Mouse (Mus musculus) heart, embryonic 13.5 days (tissue): ENCODE measurements at regions not wholly inside any gene's neighbourhood (a gene's known extent, or its start where the extent isn't known, plus 50 kb on each side); places are given as distances from the start of the nearest gene placed in this dataset.

Experiments
- ATAC-seq: fragments of 200-750 bp; cut with Nextera tagmentation; 2 replicates; pipeline ENCODE4 v1.8.0; 2017; ENCODE audit warnings: moderate TSS enrichment; ENCODE audit not compliant: insufficient number of reproducible peaks, low FRiP score, low TSS enrichment; ENCODE audit errors: extremely low read depth
- H3K27ac ChIP-seq: fragments of 300-500 bp; sonication (generic); replicated peaks from 2 replicates; pipeline ENCODE4 v1.5.1; 2015; ENCODE audit warnings: moderate library complexity, mild to moderate bottlenecking, inconsistent platforms
- H3K27me3 ChIP-seq: fragments of 300-500 bp; sonication (generic); replicated peaks from 2 replicates; pipeline ENCODE4 v1.6.1; 2015; ENCODE audit warnings: mild to moderate bottlenecking, inconsistent platforms
- H3K36me3 ChIP-seq: fragments of 300-500 bp; sonication (generic); 2 replicates; pipeline ENCODE4 v1.6.1; 2015; ENCODE audit warnings: mild to moderate bottlenecking, inconsistent platforms
- H3K4me1 ChIP-seq: fragments of 300-500 bp; sonication (generic); 2 replicates; pipeline ENCODE4 v1.6.1; 2015; ENCODE audit warnings: inconsistent platforms
- H3K4me2 ChIP-seq: fragments of 300-500 bp; sonication (generic); 2 replicates; pipeline ENCODE4 v1.6.1; 2015; ENCODE audit warnings: inconsistent platforms, mild to moderate bottlenecking, moderate library complexity
- H3K4me3 ChIP-seq: fragments of 300-500 bp; sonication (generic); 2 replicates; pipeline ENCODE4 v1.5.1; 2015; ENCODE audit warnings: moderate library complexity, mild to moderate bottlenecking, inconsistent platforms
- H3K9ac ChIP-seq: fragments of 300-500 bp; sonication (generic); 2 replicates; pipeline ENCODE4 v1.6.1; 2015; ENCODE audit warnings: inconsistent platforms, mild to moderate bottlenecking, moderate library complexity
- H3K9me3 ChIP-seq: fragments of 300-500 bp; sonication (generic); 2 replicates; pipeline ENCODE4 v1.6.1; 2016; ENCODE audit warnings: inconsistent platforms
- WGBS: fragments of 180-500 bp; shearing (Covaris S2); methylation state at CpG from one replicate; pipeline ENCODE4 v1.1.7; 2015; ENCODE audit warnings: mixed read lengths; 5-methylcytosine and 5-hydroxymethylcytosine counted together

DNA sequence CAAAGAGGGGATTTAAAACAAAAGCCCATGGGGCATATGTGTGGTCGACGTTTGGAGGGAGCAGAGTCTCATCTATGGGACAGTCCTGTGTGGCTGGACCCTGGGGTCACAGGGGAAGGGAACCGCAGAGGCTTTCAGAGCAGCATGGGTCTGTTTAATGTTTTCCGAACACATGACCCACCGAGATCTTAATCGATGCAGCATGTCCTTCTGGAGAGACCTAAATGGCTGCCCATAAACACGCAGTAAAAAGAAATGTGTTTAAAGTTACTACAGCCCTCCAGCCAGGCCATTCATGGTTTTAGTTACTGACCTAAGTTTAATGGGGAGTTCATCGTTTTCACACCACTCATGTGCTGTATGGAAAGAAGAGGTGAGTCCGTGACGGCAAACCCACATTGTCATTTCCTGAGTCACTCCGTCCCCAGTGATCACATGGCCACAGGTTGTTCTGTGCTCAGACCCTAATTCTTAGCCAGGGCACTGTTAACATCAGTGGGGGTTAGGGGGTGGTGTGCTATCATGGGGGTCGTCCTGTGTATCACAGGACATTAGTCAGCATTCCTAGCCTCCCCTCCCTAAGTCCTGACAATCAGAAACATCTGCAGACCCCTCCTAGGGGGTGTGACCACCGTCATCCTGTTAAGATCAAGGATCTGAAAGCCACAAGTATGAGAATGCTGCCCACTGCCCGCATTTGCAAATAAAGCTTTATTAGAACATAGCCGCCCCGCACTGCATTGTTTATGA, 120.7 kb upstream of the Dio3 start:
- H3K27ac ChIP-seq, result no peak overlapping the region
- H3K4me2 ChIP-seq, result no peak overlapping the region
- H3K36me3 ChIP-seq, result no peaks in the 10 kb centered on the region
- H3K4me3 ChIP-seq, result no peak overlapping the region
- H3K27me3 ChIP-seq, result no peaks in the 10 kb centered on the region
- no peak overlapping the region for H3K9ac ChIP-seq
- ATAC-seq, result no peak
- 70% methylated on average over 16 of the region's 16 CpGs for WGBS
- no peaks in the 10 kb centered on the region for H3K9me3 ChIP-seq
- no peaks in the 10 kb centered on the region for H3K4me1 ChIP-seq

DNA sequence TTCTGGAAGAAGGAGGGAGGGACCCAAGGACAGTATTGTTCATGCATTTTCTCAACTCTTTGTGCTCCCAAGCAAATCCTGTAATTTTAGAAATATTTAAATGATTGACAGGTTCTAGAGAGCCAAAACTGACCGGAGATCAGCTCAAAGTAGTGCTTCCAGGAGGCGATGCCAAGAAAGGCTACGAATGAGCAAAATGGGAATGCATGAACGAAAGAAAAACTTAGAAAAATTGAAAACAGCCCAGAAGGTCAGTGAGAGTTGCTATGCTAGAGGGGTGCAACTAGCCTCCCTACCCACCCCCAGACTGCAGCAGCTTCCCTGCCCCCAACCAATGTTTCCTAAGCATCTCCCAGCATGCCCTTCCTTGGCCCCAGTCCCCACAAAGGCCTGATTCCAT, 117.6 kb upstream of the Dio3 start:
- Histone ChIP-seq H3K4me2 (no peak overlapping the region), H3K36me3 (no peaks in the 10 kb centered on the region), H3K9me3 (no peaks in the 10 kb centered on the region), H3K4me1 (no peaks in the 10 kb centered on the region), H3K4me3 (no peak overlapping the region), H3K27me3 (peaks cover 7% of the 10 kb centered on the region; the same call in 1 of the 2 replicates), H3K9ac (no peak overlapping the region), H3K27ac (no peak overlapping the region)
- WGBS, result 83% methylated on average over 4 of the region's 4 CpGs
- no peak for ATAC-seq

DNA sequence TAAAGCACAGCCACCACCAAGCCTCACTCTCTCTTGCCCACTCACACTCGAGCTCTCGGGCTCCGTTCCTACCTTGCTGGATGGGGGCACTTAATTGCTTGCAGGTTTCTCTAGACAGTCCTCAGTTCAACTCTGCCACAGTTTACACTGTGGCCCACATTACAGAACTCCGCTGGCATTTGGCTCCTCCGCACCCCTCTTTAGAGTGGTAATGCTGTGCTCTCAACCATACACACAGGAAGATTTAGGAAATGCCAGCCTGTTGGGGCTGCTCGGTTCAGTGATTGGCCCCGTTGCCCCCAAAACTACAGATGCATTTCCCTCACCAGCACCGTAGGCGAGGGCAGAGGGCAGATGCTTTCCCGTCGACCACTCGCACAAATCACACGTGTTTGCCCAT, 113.4 kb upstream of the Dio3 start:
- H3K9ac ChIP-seq, result no peak overlapping the region
- no peaks in the 10 kb centered on the region for H3K36me3 ChIP-seq
- no peak overlapping the region for H3K27ac ChIP-seq
- ATAC-seq, result no peak
- H3K27me3 ChIP-seq, result peaks cover 14% of the 10 kb centered on the region; the same call in 1 of the 2 replicates
- H3K4me3 ChIP-seq, result no peak overlapping the region
- H3K4me2 ChIP-seq, result no peak overlapping the region
- no peaks in the 10 kb centered on the region for H3K9me3 ChIP-seq
- H3K4me1 ChIP-seq, result no peaks in the 10 kb centered on the region
- 81% methylated on average over 13 of the region's 13 CpGs for WGBS

DNA sequence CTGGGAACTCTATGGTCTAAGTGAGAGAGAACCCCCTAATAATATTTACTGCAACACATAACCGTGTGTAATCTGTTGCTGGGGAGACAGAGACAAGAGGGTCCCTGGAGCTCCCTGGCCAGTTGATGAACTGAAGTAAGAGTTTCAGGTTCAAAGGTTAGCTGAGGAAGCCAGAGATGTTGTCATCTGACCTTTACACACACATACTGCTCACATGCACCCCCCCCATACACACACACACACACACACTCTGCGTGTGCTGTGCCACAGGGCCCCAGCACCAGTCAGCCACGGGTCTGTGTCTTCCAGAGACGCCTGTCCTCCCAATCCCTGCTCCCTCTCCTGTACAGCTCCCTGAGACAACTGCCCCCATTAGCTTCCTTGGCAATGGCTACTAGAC, 110.5 kb upstream of the Dio3 start:
- H3K36me3 ChIP-seq, result no peaks in the 10 kb centered on the region
- H3K4me1 ChIP-seq, result no peaks in the 10 kb centered on the region
- WGBS, result 76% methylated on average over 4 of the region's 4 CpGs
- H3K9me3 ChIP-seq, result no peaks in the 10 kb centered on the region
- H3K9ac ChIP-seq, result no peak overlapping the region
- no peak overlapping the region for H3K4me3 ChIP-seq
- peaks cover 18% of the 10 kb centered on the region; the same call in 1 of the 2 replicates for H3K27me3 ChIP-seq
- H3K27ac ChIP-seq, result no peak overlapping the region
- no peak overlapping the region for H3K4me2 ChIP-seq
- ATAC-seq, result no peak

DNA sequence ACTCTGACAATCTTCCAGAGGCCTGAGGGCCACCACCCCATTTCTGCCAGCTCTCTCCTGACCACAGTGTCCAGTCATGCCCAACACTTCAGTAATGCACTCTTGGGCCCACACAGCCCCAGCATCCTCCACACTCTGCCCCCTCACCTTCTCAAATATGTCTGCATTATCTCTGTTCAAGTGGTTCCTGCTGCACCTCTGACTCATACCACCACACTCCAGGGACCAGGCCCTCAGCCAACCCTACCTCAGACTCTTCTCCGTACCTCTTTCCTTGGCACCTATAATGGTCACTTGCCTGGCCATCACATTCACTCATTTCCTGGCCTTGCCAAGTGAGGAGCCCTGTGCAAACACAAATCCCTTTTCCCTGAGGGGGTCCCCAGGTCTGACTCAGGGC, 109.6 kb upstream of the Dio3 start:
- no peaks in the 10 kb centered on the region for H3K4me1 ChIP-seq
- no peak for ATAC-seq
- WGBS, result 70% methylated on average over 1 of the region's 1 CpGs

DNA sequence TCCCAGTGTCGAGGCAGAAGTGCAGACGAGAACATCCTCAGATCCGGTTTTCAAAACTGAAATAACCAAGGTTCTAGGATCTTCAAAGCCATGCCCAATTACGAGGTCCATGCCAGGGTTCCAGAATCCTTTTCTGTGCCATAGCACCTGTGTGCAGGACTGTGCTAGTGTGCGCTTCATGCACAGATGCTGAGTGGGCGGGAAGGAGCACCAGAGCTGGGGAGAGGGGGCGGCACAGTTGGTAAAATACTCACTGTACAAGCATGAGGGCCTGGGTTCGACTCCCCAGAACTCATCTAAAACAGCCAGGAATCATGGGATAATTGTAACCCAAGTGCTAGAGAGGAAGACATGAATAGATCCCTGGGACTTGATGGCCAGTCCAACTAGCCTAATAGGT, 108.4 kb upstream of the Dio3 start:
- no peaks in the 10 kb centered on the region for H3K4me1 ChIP-seq
- no peaks in the 10 kb centered on the region for H3K36me3 ChIP-seq
- H3K4me2 ChIP-seq, result no peak overlapping the region
- H3K27ac ChIP-seq, result no peak overlapping the region
- WGBS, result 80% methylated on average over 8 of the region's 8 CpGs
- no peak for ATAC-seq
- peaks cover 16% of the 10 kb centered on the region; the same call in 1 of the 2 replicates for H3K27me3 ChIP-seq
- no peak overlapping the region for H3K4me3 ChIP-seq
- no peaks in the 10 kb centered on the region for H3K9me3 ChIP-seq
- no peak overlapping the region for H3K9ac ChIP-seq

More for the DNA sequence above, 109.6 kb upstream of the Dio3 start:
- no peak overlapping the region for H3K4me3 ChIP-seq
- peaks cover 18% of the 10 kb centered on the region; the same call in 1 of the 2 replicates for H3K27me3 ChIP-seq
- H3K36me3 ChIP-seq, result no peaks in the 10 kb centered on the region
- H3K9ac ChIP-seq, result no peak overlapping the region
- no peak overlapping the region for H3K4me2 ChIP-seq
- H3K27ac ChIP-seq, result no peak overlapping the region
- H3K9me3 ChIP-seq, result no peaks in the 10 kb centered on the region

DNA sequence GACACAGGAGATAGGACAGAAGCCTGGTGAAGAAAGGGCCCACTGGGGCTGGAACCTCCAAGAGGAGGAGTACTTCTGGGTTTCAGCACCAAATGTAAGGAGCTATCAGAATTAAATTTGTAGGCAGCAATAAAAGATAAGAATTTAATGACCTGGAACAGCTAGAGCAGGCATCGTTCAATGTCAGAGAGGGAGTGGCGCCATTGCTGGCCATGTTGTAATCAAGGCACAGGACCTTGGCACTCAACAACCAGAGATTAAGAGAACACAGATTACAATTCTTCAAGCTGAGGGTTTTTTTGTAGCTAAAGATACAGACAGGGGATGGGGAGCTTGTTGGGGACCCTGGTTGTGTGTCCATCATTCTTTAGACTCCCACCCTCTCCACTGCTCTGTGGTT, 101.0 kb upstream of the Dio3 start:
- no peak overlapping the region for H3K27ac ChIP-seq
- no peak overlapping the region for H3K4me2 ChIP-seq
- no peak for ATAC-seq
- no peak overlapping the region for H3K9ac ChIP-seq
- no peaks in the 10 kb centered on the region; the same call in 1 of the 2 replicates for H3K27me3 ChIP-seq
- H3K9me3 ChIP-seq, result no peaks in the 10 kb centered on the region
- H3K4me3 ChIP-seq, result no peak overlapping the region
- H3K36me3 ChIP-seq, result no peaks in the 10 kb centered on the region
- 86% methylated on average over 2 of the region's 2 CpGs for WGBS
- H3K4me1 ChIP-seq, result no peaks in the 10 kb centered on the region

DNA sequence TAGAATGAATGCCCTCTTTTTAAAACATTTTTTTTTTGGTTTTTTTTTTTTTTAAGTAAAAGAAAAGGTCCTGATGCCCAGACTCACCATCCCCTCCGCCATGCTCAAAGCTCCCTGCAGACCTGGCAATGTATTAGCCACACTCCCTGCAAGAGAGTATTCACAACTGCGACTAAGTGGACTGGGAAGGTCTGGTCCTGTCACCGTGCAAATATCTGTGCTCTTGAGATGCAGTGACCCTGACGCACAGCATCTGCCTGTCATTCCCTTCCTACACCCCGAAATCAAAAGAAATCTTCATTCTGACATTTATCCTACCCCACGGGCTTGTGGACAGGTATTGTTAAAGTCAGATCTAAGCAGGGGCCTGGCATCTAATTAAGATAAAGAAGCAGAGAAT, 95.4 kb upstream of the Dio3 start:
- Histone ChIP-seq H3K9ac (no peak overlapping the region), H3K27me3 (peaks cover 53% of the 10 kb centered on the region), H3K27ac (no peak overlapping the region), H3K36me3 (no peaks in the 10 kb centered on the region), H3K4me2 (no peak overlapping the region), H3K9me3 (no peaks in the 10 kb centered on the region), H3K4me3 (no peak overlapping the region), H3K4me1 (peaks cover 12% of the 10 kb centered on the region)
- 49% methylated on average over 6 of the region's 6 CpGs for WGBS
- no peak for ATAC-seq

DNA sequence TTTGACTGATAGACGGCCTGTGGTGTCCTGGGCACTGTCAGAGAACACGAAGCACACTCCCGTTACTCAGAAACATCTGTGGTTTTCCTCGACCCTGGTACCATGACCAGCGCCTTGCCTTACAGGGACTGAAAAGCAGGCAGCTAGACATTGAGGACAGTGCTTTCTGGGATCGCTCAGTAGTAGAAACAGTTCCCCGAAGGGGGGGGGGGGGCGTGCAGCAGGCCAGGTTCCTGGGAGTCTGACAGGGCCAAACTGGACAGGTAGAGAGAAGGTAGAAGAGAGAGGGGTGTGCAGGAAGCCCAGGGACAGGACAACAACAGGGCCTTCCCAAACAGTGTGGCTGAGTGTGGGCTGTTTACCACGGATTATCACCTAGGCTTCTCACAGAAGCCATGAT, 93.5 kb upstream of the Dio3 start:
- no peak for ATAC-seq
- Histone ChIP-seq H3K27ac (no peak overlapping the region), H3K4me2 (no peak overlapping the region), H3K27me3 (peaks cover 69% of the 10 kb centered on the region), H3K4me3 (no peak overlapping the region), H3K36me3 (no peaks in the 10 kb centered on the region), H3K9me3 (no peaks in the 10 kb centered on the region), H3K9ac (no peak overlapping the region), H3K4me1 (peaks cover 21% of the 10 kb centered on the region)
- 40% methylated on average over 9 of the region's 9 CpGs for WGBS

DNA sequence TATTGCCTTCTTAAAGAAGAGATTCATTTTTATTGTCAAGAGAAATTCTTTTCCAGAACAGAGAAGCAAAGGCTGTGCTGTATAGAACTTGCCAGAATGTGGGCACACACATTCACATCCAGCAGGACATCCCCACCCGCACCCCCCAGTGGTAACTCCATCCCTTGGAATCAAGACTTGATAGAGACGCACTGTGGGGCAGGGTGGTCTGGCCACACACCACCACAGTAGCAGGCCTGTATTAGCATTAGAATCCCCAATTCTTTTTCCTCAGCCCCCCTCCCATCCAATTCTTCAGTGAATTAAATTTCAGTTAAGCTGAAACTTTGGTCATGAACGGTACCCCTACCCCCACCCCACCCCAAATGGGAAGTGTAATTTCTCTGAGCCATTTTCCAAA, 92.5 kb upstream of the Dio3 start:
- Histone ChIP-seq H3K9ac (no peak overlapping the region), H3K4me1 (peaks cover 21% of the 10 kb centered on the region), H3K27me3 (peaks cover 79% of the 10 kb centered on the region), H3K9me3 (no peaks in the 10 kb centered on the region), H3K4me3 (no peak overlapping the region), H3K27ac (no peak overlapping the region), H3K36me3 (no peaks in the 10 kb centered on the region), H3K4me2 (no peak overlapping the region)
- ATAC-seq, result no peak
- 48% methylated on average over 3 of the region's 3 CpGs for WGBS

DNA sequence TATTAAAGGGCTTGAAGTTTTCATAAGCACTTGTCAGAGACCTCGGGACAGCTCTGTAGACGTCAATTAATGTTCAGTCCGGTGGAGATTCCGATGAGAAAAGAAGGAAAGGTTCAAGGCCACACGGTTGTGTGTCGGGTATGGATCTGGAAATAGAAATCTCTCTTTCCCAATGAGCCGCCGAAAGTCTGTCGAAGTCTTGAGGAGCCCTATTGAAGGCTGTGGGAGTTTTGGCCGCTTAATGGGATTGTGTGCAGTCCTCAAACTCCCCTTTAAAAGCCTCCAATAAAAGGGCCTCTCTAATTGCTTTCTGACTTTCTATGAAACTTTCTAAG, 92.0 kb upstream of the Dio3 start:
- no peaks in the 10 kb centered on the region for H3K36me3 ChIP-seq
- no peak overlapping the region for H3K9ac ChIP-seq
- H3K4me1 ChIP-seq, result peaks cover 21% of the 10 kb centered on the region
- peaks cover 84% of the 10 kb centered on the region for H3K27me3 ChIP-seq
- no peak overlapping the region for H3K27ac ChIP-seq
- no peaks in the 10 kb centered on the region for H3K9me3 ChIP-seq
- H3K4me3 ChIP-seq, result no peak overlapping the region
- ATAC-seq, result no peak
- no peak overlapping the region for H3K4me2 ChIP-seq
- 13% methylated on average over 10 of the region's 10 CpGs for WGBS
